Mouse (Mus musculus) liver, postnatal 0 days (tissue): ENCODE data around the gene Tex13c2.

Source experiments
- CTCF ChIP-seq: sonication (generic); IDR thresholded peaks from 2 replicates; pipeline ENCODE4 v1.5.1; 2016; ENCODE audit warnings: antibody characterized with exemption, low read depth
- EP300 ChIP-seq: IDR thresholded peaks from 2 replicates; pipeline ENCODE4 v1.6.1; 2016; ENCODE audit warnings: antibody characterized with exemption, low read depth, mild to moderate bottlenecking

- TF ChIP-seq EP300, result no peak
- no peak for TF ChIP-seq CTCF
Measured at GRCm38 (mm10) chrX:42522868-42523267, 33.4 kb downstream of the Tex13c2 start.
